Mouse (Mus musculus) forebrain, postnatal 0 days (tissue): ENCODE results near the gene Fyn. TPM values are rescaled to one million over a fixed set of nuclear protein-coding genes. Genes with fewer than 3 reads are reported as not detected.

Experiments used
- ATAC-seq: fragments of 200-750 bp; cut with Nextera tagmentation; 2 replicates; pipeline ENCODE4 v1.8.0; 2017; ENCODE audit warnings: mild to moderate bottlenecking, moderate library complexity
- DNase-seq: peaks from one replicate; pipeline ENCODE4 v3.0.0-alpha.2; 2015
- H3K27ac ChIP-seq: fragments of 300-500 bp; sonication (generic); 2 replicates; pipeline ENCODE4 v1.5.1; 2014; ENCODE audit warnings: low read depth, mild to moderate bottlenecking, antibody characterized with exemption, low read length, moderate library complexity, mixed read lengths
- H3K27me3 ChIP-seq: fragments of 300-500 bp; sonication (generic); 2 replicates; pipeline ENCODE4 v1.6.1; 2014; ENCODE audit warnings: mild to moderate bottlenecking, low read length, mixed read lengths; ENCODE audit not compliant: insufficient read depth
- H3K36me3 ChIP-seq: fragments of 300-500 bp; sonication (generic); 2 replicates; pipeline ENCODE4 v1.6.1; 2014; ENCODE audit warnings: mild to moderate bottlenecking, moderate library complexity; ENCODE audit not compliant: insufficient read depth
- H3K4me1 ChIP-seq: fragments of 300-500 bp; sonication (generic); 2 replicates; pipeline ENCODE4 v1.6.1; 2014; ENCODE audit warnings: antibody characterized with exemption; ENCODE audit not compliant: insufficient read depth
- H3K4me2 ChIP-seq: fragments of 300-500 bp; sonication (generic); 2 replicates; pipeline ENCODE4 v1.6.1; 2014; ENCODE audit warnings: low read depth, mild to moderate bottlenecking, moderate library complexity
- H3K4me3 ChIP-seq: fragments of 300-500 bp; sonication (generic); 2 replicates; pipeline ENCODE4 v1.5.1; 2014; ENCODE audit warnings: low read depth, low read length, mixed read lengths
- H3K9ac ChIP-seq: fragments of 300-500 bp; sonication (generic); 2 replicates; pipeline ENCODE4 v1.6.1; 2014; ENCODE audit warnings: mild to moderate bottlenecking
- H3K9me3 ChIP-seq: fragments of 300-500 bp; sonication (generic); 2 replicates; pipeline ENCODE4 v1.6.1; 2016; ENCODE audit warnings: low read length
- CTCF ChIP-seq: sonication (generic); IDR thresholded peaks from 2 replicates; pipeline ENCODE4 v1.5.1; 2016; ENCODE audit warnings: antibody characterized with exemption, control low read depth, low read depth
- WGBS: fragments of 180-500 bp; shearing (Covaris S2); extraction: QIAGEN DNeasy Blood & Tissue Kit; methylation state at CpG from one replicate; pipeline ENCODE4 v1.1.7; 2014; 5-methylcytosine and 5-hydroxymethylcytosine counted together
- polyA plus RNA-seq: library from polyadenylated mRNA; unstranded; fragments of >200 nt; fragmentation: Nextera tagmentation; extraction: Ambion mirVana; gene quantifications from 2 replicates; pipeline ENCODE4 v1.2.1, GENCODE M21; 2015
- total RNA-seq: library from RNA; depleted of rRNA; stranded (reverse); fragments of >200 nt; gene quantifications from 2 replicates; pipeline ENCODE4 v1.2.3, GENCODE M21; 2014

Fyn gene
- total and polyA plus RNA-seq, 2 experiments from 2014 or later = 85.8 to 155 TPM

DNA sequence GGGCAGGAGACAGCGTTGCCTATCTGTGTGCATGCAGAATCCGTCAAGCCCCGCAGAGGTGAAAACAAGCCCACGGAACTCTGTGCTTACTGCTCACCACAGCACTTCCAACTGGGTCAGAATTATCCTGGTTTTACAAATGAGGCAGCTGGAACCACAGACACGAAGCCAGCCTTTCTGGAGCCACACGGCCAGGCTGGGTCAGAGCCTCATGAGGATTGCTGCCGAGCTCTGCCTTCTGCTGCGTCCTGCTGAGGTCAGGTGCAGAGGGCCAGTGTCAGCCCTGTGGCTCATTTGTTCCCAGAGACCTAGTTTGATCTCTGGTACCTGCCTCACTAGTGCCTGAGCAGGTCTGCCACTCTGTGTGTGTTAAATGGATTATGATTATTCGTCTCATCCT lies 71.9 kb downstream of the Fyn start:
- no peak for DNase-seq
- H3K4me1 ChIP-seq = 0 out of 2 replicates have a peak, but pooled peaks cover 6% of the 10 kb centered on the region
- WGBS = 75% methylated on average over 9 of the region's 9 CpGs
- H3K9me3 ChIP-seq = no peaks in the 10 kb centered on the region
- 0 out of 2 replicates have a peak overlapping the region, but pooled peaks have one; percentile 29 for H3K27ac ChIP-seq
- no peak overlapping the region for H3K9ac ChIP-seq
- H3K4me3 ChIP-seq = no peak overlapping the region
- H3K4me2 ChIP-seq = no peak overlapping the region
- no peak for TF ChIP-seq CTCF
- H3K27me3 ChIP-seq = no peaks in the 10 kb centered on the region
- ATAC-seq = no peak
- no peaks in the 10 kb centered on the region for H3K36me3 ChIP-seq

DNA sequence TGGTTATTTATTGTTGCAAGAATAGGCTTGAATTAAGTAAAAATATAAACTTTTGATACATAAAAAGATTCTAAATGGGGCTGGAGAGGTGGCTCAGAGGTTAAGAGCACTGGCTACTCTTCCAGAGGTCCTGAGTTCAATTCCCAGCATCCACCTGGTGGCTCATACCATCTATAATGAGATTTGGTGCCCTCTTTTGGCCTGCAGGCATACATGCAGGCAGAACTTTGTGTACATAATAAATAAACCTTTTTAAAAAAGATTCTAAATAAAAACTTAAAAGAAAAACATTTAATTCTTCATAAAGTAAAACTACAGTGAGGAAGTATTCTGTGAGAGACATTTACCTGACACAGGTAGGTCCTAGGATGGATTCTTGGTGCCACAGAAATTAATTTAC lies 73.0 kb downstream of the Fyn start:
- H3K27me3 ChIP-seq = no peaks in the 10 kb centered on the region
- DNase-seq (no peak), ATAC-seq (no peak)
- no peaks in the 10 kb centered on the region for H3K9me3 ChIP-seq
- no peak overlapping the region for H3K4me2 ChIP-seq
- no peak for TF ChIP-seq CTCF
- H3K4me1 ChIP-seq = 0 out of 2 replicates have a peak, but pooled peaks cover 6% of the 10 kb centered on the region
- H3K36me3 ChIP-seq = no peaks in the 10 kb centered on the region
- no peak overlapping the region for H3K27ac ChIP-seq
- no peak overlapping the region for H3K4me3 ChIP-seq
- no peak overlapping the region for H3K9ac ChIP-seq

DNA sequence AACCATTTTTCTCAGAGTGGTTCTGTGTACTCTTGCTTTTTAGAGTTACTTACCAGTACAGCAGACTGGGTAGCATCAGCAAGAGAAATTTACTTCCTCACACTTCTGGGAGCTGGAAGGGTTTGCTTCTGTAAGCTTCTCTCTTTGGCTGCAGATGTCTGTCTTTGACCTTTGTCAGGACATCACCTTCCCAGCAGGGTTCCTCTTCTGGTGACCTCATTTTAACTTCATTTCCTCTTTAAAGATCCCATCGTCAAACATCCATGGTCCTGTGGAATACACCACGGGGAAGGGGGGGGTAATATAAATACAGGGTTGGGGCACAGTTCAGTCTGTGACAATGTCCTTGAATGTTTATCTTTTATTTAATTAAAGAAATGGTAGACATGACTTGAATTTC lies 74.5 kb downstream of the Fyn start:
- no peak for TF ChIP-seq CTCF
- H3K9me3 ChIP-seq = no peaks in the 10 kb centered on the region
- H3K4me2 ChIP-seq = no peak overlapping the region
- no peaks in the 10 kb centered on the region for H3K36me3 ChIP-seq
- H3K27ac ChIP-seq = no peak overlapping the region
- ATAC-seq = no peak
- no peak for DNase-seq
- 0 out of 2 replicates have a peak, but pooled peaks cover 6% of the 10 kb centered on the region for H3K4me1 ChIP-seq
- no peaks in the 10 kb centered on the region for H3K27me3 ChIP-seq
- WGBS = 65% methylated on average over 2 of the region's 2 CpGs
- H3K4me3 ChIP-seq = no peak overlapping the region
- no peak overlapping the region for H3K9ac ChIP-seq

DNA sequence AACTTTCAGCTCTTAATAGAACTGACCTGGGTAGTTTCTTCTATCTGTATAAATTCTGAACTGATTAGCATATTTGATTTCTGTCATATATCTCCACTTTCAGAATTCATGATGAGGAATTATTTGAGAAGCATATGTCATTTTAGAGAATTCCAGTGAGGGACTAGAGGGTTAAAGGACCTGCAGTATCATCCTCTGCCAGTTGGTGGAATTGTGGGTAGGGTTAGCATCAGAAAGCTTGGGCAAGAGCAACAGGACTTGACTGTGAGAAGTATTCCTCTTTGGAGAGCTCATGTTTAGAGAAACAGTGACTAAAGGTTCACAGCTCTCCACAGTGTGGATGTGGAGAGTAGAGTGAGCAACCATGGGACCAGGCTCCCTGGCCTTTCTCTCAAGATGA lies 75.3 kb downstream of the Fyn start:
- Histone ChIP-seq H3K4me2 (no peak overlapping the region), H3K4me3 (no peak overlapping the region), H3K27ac (no peak overlapping the region), H3K36me3 (no peaks in the 10 kb centered on the region), H3K9me3 (no peaks in the 10 kb centered on the region), H3K4me1 (0 out of 2 replicates have a peak, but pooled peaks cover under 1% of the 10 kb centered on the region), H3K27me3 (no peaks in the 10 kb centered on the region), H3K9ac (no peak overlapping the region)
- TF ChIP-seq CTCF = peak; percentile 38
- DNase-seq (no peak), ATAC-seq (no peak)

DNA sequence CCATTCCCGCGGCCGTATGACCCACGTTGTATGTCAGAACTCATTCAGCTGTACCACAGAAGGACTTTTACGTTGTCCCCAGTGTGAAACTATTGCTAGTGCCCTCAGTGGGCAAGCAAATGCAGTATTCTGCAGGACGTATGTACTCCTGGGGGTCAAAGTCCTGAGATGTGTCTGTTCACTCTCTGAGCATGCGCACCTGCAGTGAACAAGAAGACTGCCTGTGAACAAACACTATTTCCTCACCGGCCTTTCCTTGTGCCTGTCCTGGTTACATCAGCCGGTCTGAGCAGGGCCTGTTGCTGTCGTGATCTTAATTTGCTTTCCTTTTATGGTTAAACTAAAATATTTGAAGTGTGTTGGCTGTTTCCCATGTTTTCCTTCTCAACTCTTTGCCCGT lies 77.2 kb downstream of the Fyn start:
- H3K4me2 ChIP-seq = no peak overlapping the region
- DNase-seq (no peak), ATAC-seq (no peak)
- H3K27me3 ChIP-seq = no peaks in the 10 kb centered on the region
- WGBS = 89% methylated on average over 11 of the region's 11 CpGs
- H3K36me3 ChIP-seq = no peaks in the 10 kb centered on the region
- H3K9ac ChIP-seq = no peak overlapping the region
- no peaks in the 10 kb centered on the region for H3K4me1 ChIP-seq
- no peak for TF ChIP-seq CTCF
- H3K9me3 ChIP-seq = no peaks in the 10 kb centered on the region
- no peak overlapping the region for H3K4me3 ChIP-seq
- no peak overlapping the region for H3K27ac ChIP-seq

DNA sequence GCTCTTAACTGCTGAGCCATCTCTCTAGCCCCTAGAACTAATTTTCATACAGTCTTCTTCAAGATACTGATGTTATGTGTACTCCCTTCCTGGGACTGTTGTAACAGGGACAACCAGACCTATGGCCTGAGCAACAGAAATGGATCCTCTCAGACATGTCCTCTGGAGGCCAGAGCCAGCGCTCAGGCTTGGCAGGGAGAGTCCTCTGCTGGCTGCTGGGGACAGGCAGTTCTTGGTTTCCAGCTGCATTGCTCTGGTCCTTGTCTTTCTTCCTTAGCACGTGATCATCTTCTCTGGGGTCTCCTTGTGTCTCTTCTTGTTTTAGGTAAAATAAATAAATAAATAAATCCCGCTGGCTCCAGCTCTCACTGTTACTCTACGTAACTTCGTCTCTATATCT lies 78.1 kb downstream of the Fyn start:
- H3K4me1 ChIP-seq = no peaks in the 10 kb centered on the region
- no peak overlapping the region for H3K9ac ChIP-seq
- H3K9me3 ChIP-seq = no peaks in the 10 kb centered on the region
- no peaks in the 10 kb centered on the region for H3K36me3 ChIP-seq
- H3K27ac ChIP-seq = no peak overlapping the region
- ATAC-seq = no peak
- no peak for TF ChIP-seq CTCF
- no peak overlapping the region for H3K4me3 ChIP-seq
- WGBS = 90% methylated on average over 5 of the region's 5 CpGs
- H3K27me3 ChIP-seq = no peaks in the 10 kb centered on the region
- DNase-seq = no peak
- H3K4me2 ChIP-seq = no peak overlapping the region

DNA sequence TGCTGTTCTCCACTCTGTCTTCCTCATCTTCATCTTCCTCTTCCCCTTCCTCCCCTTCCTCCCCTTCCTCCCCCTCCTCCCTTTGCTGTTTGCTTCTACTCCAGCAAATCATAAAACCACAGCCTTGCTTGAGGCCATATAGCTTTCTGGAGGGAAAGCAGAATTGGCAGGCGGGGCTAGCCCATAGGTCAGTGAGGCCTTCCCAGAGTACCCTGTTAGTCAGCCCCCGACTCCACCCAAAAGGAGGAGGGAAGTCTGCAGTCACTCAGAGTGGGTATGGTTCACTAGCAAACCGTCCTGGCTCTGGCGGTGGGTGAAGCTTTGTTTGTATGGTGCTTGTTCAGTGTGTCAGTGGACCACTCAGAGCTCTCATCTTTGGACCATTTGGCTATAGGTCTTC lies 80.5 kb downstream of the Fyn start:
- no peak overlapping the region for H3K27ac ChIP-seq

DNA sequence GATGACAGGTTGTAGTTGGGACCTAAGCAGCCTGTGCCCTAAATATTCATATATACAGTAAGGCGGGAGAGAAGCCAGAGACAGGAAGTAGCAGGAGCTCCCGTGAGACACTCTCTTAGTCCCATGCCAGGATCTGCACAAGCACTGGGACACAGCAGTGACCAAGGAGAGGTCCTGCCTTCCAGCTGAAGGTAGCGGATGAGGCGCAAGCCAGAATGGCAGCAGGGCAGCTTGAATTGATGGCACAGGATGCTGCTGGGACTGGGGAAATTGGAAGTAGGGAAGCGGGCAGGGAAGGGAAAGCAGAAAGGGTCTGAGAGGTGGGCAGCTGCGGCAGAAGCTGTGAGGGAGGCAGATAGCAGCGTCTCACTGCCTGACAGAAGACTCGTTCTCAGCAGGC lies 81.7 kb downstream of the Fyn start:
- DNase-seq (no peak), ATAC-seq (no peak)
- 0 out of 2 replicates have a peak overlapping the region, but pooled peaks have one; percentile 9 for H3K27ac ChIP-seq
- no peaks in the 10 kb centered on the region for H3K9me3 ChIP-seq
- H3K4me3 ChIP-seq = no peak overlapping the region
- no peaks in the 10 kb centered on the region for H3K4me1 ChIP-seq
- no peak for TF ChIP-seq CTCF
- H3K4me2 ChIP-seq = no peak overlapping the region
- 66% methylated on average over 8 of the region's 8 CpGs for WGBS
- H3K27me3 ChIP-seq = no peaks in the 10 kb centered on the region
- H3K36me3 ChIP-seq = no peaks in the 10 kb centered on the region
- H3K9ac ChIP-seq = no peak overlapping the region

More for the DNA sequence above, 80.5 kb downstream of the Fyn start:
- Histone ChIP-seq H3K9me3 (no peaks in the 10 kb centered on the region), H3K4me2 (no peak overlapping the region), H3K9ac (no peak overlapping the region), H3K36me3 (no peaks in the 10 kb centered on the region), H3K4me3 (no peak overlapping the region), H3K27me3 (no peaks in the 10 kb centered on the region), H3K4me1 (no peaks in the 10 kb centered on the region)
- DNase-seq (no peak), ATAC-seq (no peak)
- 71% methylated on average over 4 of the region's 4 CpGs for WGBS
- TF ChIP-seq CTCF = no peak
